Mouse (Mus musculus) adrenal gland (tissue): ENCODE measurements at regions not wholly inside any gene's neighbourhood (a gene's known extent, or its start where the extent isn't known, plus 50 kb on each side); places are given as distances from the start of the nearest gene placed in this dataset.

Experiments
- intact Hi-C: fragments of 180-260 bp; cut with DNase I; formaldehyde crosslinking; loops from one replicate; pipeline ENCODE4 v1.15.1; 2025

DNA sequence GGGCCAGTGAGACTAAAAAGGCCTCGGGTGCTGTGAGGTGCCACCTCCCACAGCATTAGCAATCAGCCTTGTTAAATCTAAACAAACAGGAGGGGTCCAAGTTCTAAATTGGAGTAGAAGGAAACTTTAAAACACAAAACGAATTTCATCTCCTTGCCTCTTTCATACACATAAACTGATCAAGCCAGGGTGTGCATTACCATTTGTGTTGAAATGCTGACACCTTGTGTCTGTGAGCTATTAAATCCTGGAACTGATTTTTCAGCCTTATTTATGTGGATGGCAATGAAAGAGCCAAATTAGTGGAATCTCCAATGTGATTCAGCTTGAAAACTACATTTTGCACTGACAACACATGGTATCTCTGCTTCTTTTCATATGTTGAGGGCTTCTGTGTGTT lies 114.8 kb downstream of the Pcsk1 start:
- intact Hi-C loops = loop anchor here (5.0 kb wide), 1 partner anchor 342 kb away; no protein-coding TSS in a partner anchor

DNA sequence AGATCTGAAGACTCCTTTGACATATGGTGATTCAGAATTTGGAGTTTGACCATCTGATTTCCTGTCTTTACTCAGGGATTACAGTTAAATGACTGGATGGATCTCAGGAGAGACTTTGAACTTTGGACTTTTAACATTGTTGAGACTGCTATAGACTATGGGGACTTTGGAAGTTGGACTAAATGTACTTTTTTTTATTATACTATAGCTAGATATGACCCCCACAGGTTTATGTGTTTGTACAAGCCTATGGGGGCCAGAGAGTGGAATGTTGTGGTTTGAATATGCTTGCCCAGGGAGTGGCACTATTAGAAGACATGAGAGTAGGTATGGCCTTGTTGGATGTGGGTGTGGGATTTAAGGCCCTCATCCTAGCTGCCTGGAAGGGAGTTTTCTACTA lies 134.3 kb downstream of the Pcsk1 start:
- intact Hi-C loops = no loop called here

DNA sequence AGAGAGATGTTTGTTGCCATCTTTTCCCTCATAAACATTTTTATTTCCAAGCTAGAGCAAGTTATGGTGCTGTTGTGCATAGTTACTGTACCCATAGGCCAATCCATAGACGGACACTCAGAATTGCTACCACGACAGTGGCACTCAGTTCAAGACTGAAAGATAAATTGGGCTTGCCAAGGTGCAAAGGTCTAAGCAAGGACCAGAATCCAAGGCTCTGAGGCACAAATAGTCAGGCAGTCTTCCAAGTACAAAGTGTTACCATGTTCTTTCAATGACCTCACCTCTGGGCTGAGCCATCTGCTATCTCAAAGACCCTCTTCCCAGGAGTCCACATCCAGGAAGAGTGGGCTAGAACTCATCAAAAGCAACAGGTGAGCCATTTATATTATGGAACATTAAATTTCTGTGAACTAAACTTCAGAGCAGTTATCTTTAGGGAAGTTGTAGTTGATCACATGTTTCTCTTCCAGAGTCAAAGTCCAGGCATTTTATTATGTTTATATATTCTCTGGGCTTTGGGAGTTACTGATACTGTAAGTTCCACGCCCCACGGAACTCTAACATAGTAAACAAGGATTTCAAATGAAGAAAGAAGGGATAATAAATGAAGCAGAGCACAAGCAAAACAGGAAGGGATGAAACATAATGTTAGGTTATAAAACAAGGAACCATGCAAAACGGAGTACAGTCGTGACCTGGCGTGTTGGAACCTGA lies 136.1 kb downstream of the Pcsk1 start:
- intact Hi-C loops = loop anchor here (2.0 to 5.0 kb wide), 2 partner anchors 573 to 652 kb away; no protein-coding TSS in a partner anchor

DNA sequence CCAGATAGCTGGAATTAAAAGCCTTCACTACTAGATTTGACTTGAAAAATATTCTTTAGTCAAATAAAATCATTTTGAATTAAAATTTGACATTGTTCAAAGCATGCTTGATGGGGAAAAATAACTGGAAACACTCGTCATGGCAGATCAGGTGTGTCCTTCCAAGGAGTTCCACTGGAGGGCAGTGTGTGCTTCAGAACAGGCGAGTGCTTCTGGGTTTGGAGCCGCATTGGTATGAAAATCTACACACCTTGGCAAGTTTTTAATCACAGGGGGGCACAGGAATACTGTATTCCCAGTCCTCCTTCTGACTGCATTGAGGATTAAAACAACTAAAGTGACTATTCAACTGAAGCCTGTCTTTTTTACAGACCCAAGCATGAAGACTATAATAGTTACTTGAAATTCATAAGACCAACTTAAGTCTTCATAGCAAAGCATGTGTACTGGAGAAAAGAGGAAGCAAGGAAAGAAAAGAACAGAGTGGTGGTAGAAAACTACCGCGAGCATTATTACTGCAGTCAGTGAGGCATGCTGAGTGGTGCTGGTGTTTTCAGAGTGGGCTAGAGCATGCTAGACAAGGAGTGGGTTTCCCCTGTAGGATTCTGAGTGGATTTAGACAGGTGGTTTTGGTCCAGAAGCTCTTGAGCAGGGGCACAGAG lies 138.1 kb downstream of the Pcsk1 start:
- intact Hi-C loops = loop anchor here (2.0 to 5.0 kb wide), 2 partner anchors 571 to 650 kb away; no protein-coding TSS in a partner anchor

DNA sequence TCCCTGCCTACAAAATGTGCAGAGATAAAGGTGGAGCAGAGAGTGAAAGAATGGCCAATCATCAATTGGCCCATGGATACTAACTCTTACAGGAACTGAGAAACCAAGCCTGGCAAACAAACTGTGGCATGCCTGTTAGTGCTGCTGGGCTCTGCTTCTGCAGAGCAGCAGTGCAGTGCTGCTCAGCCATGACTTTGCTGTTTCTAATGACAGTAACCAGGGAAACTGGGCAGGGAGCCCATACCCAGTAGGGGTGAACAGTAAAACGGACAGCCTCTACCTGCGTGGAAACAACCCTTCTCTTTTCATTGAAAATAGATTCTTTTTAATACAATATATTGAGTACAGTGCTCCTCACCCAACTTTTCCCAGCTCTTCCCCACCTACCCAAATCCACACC lies 146.8 kb downstream of the Pcsk1 start:
- intact Hi-C loops = no loop called here
